Mouse (Mus musculus) forebrain, postnatal 0 days (tissue): ENCODE measurements at regions not wholly inside any gene's neighbourhood (a gene's known extent, or its start where the extent isn't known, plus 50 kb on each side); places are given as distances from the start of the nearest gene placed in this dataset.

Experiments used
- ATAC-seq: fragments of 200-750 bp; cut with Nextera tagmentation; 2 replicates; pipeline ENCODE4 v1.8.0; 2017; ENCODE audit warnings: mild to moderate bottlenecking, moderate library complexity
- DNase-seq: peaks from one replicate; pipeline ENCODE4 v3.0.0-alpha.2; 2015
- H3K27ac ChIP-seq: fragments of 300-500 bp; sonication (generic); 2 replicates; pipeline ENCODE4 v1.5.1; 2014; ENCODE audit warnings: low read depth, mild to moderate bottlenecking, antibody characterized with exemption, low read length, moderate library complexity, mixed read lengths
- H3K27me3 ChIP-seq: fragments of 300-500 bp; sonication (generic); 2 replicates; pipeline ENCODE4 v1.6.1; 2014; ENCODE audit warnings: mild to moderate bottlenecking, low read length, mixed read lengths; ENCODE audit not compliant: insufficient read depth
- H3K36me3 ChIP-seq: fragments of 300-500 bp; sonication (generic); 2 replicates; pipeline ENCODE4 v1.6.1; 2014; ENCODE audit warnings: mild to moderate bottlenecking, moderate library complexity; ENCODE audit not compliant: insufficient read depth
- H3K4me1 ChIP-seq: fragments of 300-500 bp; sonication (generic); 2 replicates; pipeline ENCODE4 v1.6.1; 2014; ENCODE audit warnings: antibody characterized with exemption; ENCODE audit not compliant: insufficient read depth
- H3K4me2 ChIP-seq: fragments of 300-500 bp; sonication (generic); 2 replicates; pipeline ENCODE4 v1.6.1; 2014; ENCODE audit warnings: low read depth, mild to moderate bottlenecking, moderate library complexity
- H3K4me3 ChIP-seq: fragments of 300-500 bp; sonication (generic); 2 replicates; pipeline ENCODE4 v1.5.1; 2014; ENCODE audit warnings: low read depth, low read length, mixed read lengths
- H3K9ac ChIP-seq: fragments of 300-500 bp; sonication (generic); 2 replicates; pipeline ENCODE4 v1.6.1; 2014; ENCODE audit warnings: mild to moderate bottlenecking
- H3K9me3 ChIP-seq: fragments of 300-500 bp; sonication (generic); 2 replicates; pipeline ENCODE4 v1.6.1; 2016; ENCODE audit warnings: low read length
- CTCF ChIP-seq: sonication (generic); IDR thresholded peaks from 2 replicates; pipeline ENCODE4 v1.5.1; 2016; ENCODE audit warnings: antibody characterized with exemption, control low read depth, low read depth
- WGBS: fragments of 180-500 bp; shearing (Covaris S2); extraction: QIAGEN DNeasy Blood & Tissue Kit; methylation state at CpG from one replicate; pipeline ENCODE4 v1.1.7; 2014; 5-methylcytosine and 5-hydroxymethylcytosine counted together

GRCm38 (mm10) chr6:104309166-104309565 is 183.4 kb upstream of the Cntn6 start:
- H3K27ac ChIP-seq: no peak overlapping the region
- no peaks in the 10 kb centered on the region for H3K36me3 ChIP-seq
- 76% methylated on average over 7 of the region's 7 CpGs for WGBS
- ATAC-seq (no peak), DNase-seq (no peak)
- no peak overlapping the region for H3K9ac ChIP-seq
- no peak overlapping the region for H3K4me2 ChIP-seq
- H3K4me1 ChIP-seq: no peaks in the 10 kb centered on the region
- no peak overlapping the region for H3K4me3 ChIP-seq
- H3K27me3 ChIP-seq: no peaks in the 10 kb centered on the region
- no peak for TF ChIP-seq CTCF
- no peaks in the 10 kb centered on the region for H3K9me3 ChIP-seq

GRCm38 (mm10) chr6:104312993-104313392 is 179.6 kb upstream of the Cntn6 start:
- H3K9ac ChIP-seq: no peak overlapping the region
- H3K4me3 ChIP-seq: no peak overlapping the region
- H3K4me2 ChIP-seq: no peak overlapping the region
- ATAC-seq (peak; percentile 70), DNase-seq (peak; percentile 60)
- no peaks in the 10 kb centered on the region for H3K27me3 ChIP-seq
- no peaks in the 10 kb centered on the region for H3K4me1 ChIP-seq
- no peak for TF ChIP-seq CTCF
- WGBS: 18% methylated on average over 3 of the region's 3 CpGs
- H3K9me3 ChIP-seq: no peaks in the 10 kb centered on the region
- no peaks in the 10 kb centered on the region for H3K36me3 ChIP-seq
- no peak overlapping the region for H3K27ac ChIP-seq

DNA sequence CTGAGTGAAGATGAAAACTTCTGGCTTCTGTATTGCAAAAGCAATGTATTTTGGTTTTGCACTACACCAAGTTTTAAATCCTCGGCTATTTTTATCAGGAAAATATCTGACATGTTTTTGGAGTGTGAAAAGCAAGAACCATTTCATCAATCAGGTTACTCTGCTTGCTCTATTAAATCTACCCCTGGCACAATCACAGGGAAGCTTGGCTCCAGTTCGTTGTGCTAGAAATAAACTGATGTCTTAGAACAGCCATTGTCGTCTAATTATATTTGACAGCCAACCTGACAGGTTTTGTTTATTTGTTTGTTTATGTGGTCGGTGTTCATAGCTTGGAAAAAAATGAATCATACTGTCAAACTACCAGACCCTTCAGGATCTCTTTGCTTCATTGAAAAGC is 174.1 kb upstream of the Cntn6 start:
- Histone ChIP-seq H3K36me3 (no peaks in the 10 kb centered on the region), H3K27ac (no peak overlapping the region), H3K9me3 (no peaks in the 10 kb centered on the region), H3K4me2 (no peak overlapping the region), H3K4me3 (no peak overlapping the region), H3K27me3 (no peaks in the 10 kb centered on the region), H3K4me1 (no peaks in the 10 kb centered on the region), H3K9ac (no peak overlapping the region)
- peak; percentile 27; the same call in 1 of the 2 replicates for ATAC-seq
- WGBS: 48% methylated on average over 4 of the region's 4 CpGs
- TF ChIP-seq CTCF: no peak
- peak; percentile 60 for DNase-seq

DNA sequence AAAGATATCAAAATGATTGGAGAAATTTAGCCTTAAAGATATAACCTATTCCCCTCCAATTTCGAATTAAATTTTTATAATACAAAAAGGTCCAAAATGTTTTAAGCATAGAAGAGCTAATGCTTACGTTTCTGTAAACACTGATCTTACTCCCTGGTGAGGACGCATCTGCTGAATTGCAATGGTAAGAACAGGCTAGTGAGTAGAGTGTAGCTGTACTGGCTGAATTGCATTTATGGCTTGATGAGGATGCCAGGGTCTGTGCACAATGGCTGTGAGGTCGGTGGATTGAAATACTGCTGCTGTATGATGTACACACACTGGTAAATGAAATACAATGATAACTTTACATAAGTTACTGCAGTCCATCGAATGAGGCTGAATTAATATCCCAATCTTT is 170.4 kb upstream of the Cntn6 start:
- Histone ChIP-seq H3K9ac (no peak overlapping the region), H3K36me3 (no peaks in the 10 kb centered on the region), H3K4me1 (no peaks in the 10 kb centered on the region), H3K27me3 (no peaks in the 10 kb centered on the region), H3K4me2 (no peak overlapping the region), H3K27ac (no peak overlapping the region), H3K9me3 (no peaks in the 10 kb centered on the region), H3K4me3 (no peak overlapping the region)
- ATAC-seq (no peak), DNase-seq (no peak)
- WGBS: 81% methylated on average over 5 of the region's 5 CpGs
- no peak for TF ChIP-seq CTCF

GRCm38 (mm10) chr6:104339134-104339848 is 153.3 kb upstream of the Cntn6 start:
- DNase-seq (no peak), ATAC-seq (no peak)
- no peak overlapping the region for H3K4me2 ChIP-seq
- H3K27ac ChIP-seq: no peak overlapping the region
- no peaks in the 10 kb centered on the region for H3K9me3 ChIP-seq
- H3K36me3 ChIP-seq: no peaks in the 10 kb centered on the region
- WGBS: 74% methylated on average over 8 of the region's 8 CpGs
- TF ChIP-seq CTCF: no peak
- H3K27me3 ChIP-seq: no peaks in the 10 kb centered on the region
- no peak overlapping the region for H3K4me3 ChIP-seq
- H3K9ac ChIP-seq: no peak overlapping the region
- no peaks in the 10 kb centered on the region for H3K4me1 ChIP-seq

DNA sequence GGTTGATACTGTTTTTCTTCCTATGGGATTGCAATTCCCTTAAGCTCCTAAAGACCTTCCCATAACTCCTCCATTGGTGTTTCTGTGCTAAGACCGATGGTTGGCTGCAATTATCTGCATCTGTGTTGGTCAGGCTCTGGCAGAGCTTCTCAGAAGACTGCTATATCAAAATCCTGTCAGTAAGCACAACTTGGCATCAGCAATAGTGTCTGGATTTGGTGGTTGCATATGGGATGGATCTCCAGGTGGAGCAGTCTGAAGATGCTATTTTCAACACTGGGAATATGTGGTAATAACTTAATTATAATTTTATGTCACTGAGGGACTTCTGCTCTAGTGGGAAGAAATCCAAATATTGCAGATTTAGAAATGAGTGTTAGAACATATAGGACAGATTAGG is 148.6 kb upstream of the Cntn6 start:
- no peaks in the 10 kb centered on the region for H3K4me1 ChIP-seq
- H3K27ac ChIP-seq: no peak overlapping the region
- ATAC-seq: no peak
- no peak for DNase-seq
- no peaks in the 10 kb centered on the region for H3K36me3 ChIP-seq
- 71% methylated on average over 1 of the region's 1 CpGs for WGBS
- H3K4me2 ChIP-seq: no peak overlapping the region
- TF ChIP-seq CTCF: no peak
- no peak overlapping the region for H3K9ac ChIP-seq
- no peaks in the 10 kb centered on the region for H3K9me3 ChIP-seq
- H3K27me3 ChIP-seq: no peaks in the 10 kb centered on the region
- H3K4me3 ChIP-seq: no peak overlapping the region
